Mouse (Mus musculus) G1E (cell line): ENCODE data around the gene Rbbp9. TPM values are rescaled to one million over a fixed set of nuclear protein-coding genes. Genes with fewer than 3 reads are reported as not detected.
"Not testable (repeated sequence)": the region's sequence is repeated elsewhere in the genome, so short reads cannot be mapped to it uniquely, and the experiment has no call there.

ENCODE experiments used
- ATAC-seq: 2 replicates; pipeline ENCODE4 v1.8.0; 2016; ENCODE audit warnings: mild to moderate bottlenecking; ENCODE audit not compliant: insufficient number of reproducible peaks, poor library complexity, low FRiP score, severe bottlenecking; ENCODE audit errors: extremely low read depth
- DNase-seq: peaks from one replicate; pipeline ENCODE4 v3.0.0; 2012; ENCODE audit warnings: low spot score
- H3K27me3 ChIP-seq: 2 replicates; pipeline ENCODE4 v1.6.1; 2012; ENCODE audit warnings: mild to moderate bottlenecking, low read length, inconsistent platforms; ENCODE audit not compliant: insufficient read depth
- H3K36me3 ChIP-seq: replicated peaks from 2 replicates; pipeline ENCODE3; 2012; ENCODE audit warnings: mild to moderate bottlenecking, inconsistent platforms
- H3K4me1 ChIP-seq: 2 replicates; pipeline ENCODE4 v1.6.1; 2012; ENCODE audit warnings: low read depth, low read length, inconsistent platforms, mixed read lengths; ENCODE audit not compliant: insufficient read depth
- H3K4me3 ChIP-seq: 2 replicates; pipeline ENCODE4 v1.5.1; 2012; ENCODE audit warnings: low read depth, mild to moderate bottlenecking, inconsistent platforms, low read length, moderate library complexity, mixed read lengths
- H3K9me3 ChIP-seq: replicated peaks from 2 replicates; pipeline ENCODE4 v1.6.1; 2012; ENCODE audit warnings: inconsistent platforms
- CTCF ChIP-seq: IDR thresholded peaks from 2 replicates; pipeline ENCODE4 v1.5.1; 2012; ENCODE audit warnings: low read depth, low read length, inconsistent platforms, mixed read lengths
- GATA1 ChIP-seq: IDR thresholded peaks from 2 replicates; pipeline ENCODE4 v1.6.1; 2012; ENCODE audit warnings: borderline replicate concordance, low read length, inconsistent platforms, mixed read lengths
- GATA2 ChIP-seq: IDR thresholded peaks from 2 replicates; pipeline ENCODE4 v1.6.1; 2012; ENCODE audit warnings: low read depth, low read length, inconsistent platforms, borderline replicate concordance
- POLR2AphosphoS5 ChIP-seq: IDR thresholded peaks from 2 replicates; pipeline ENCODE4 v1.6.1; 2012; ENCODE audit warnings: low read depth, low read length, inconsistent platforms; ENCODE audit not compliant: insufficient replicate concordance
- TAL1 ChIP-seq: conservative IDR thresholded peaks from 2 replicates; pipeline ENCODE4 v1.6.1; 2012; ENCODE audit warnings: low read depth, low read length, inconsistent platforms, mixed read lengths
- polyA plus RNA-seq: library from polyadenylated mRNA; stranded (reverse); fragments of >175 nt; gene quantifications from 2 replicates; pipeline ENCODE4 v1.2.3, GENCODE M21; 2012
- total RNA-seq, 2 experiments: library from RNA; stranded (forward) in 1 of 2; stranded (reverse) in 1 of 2; fragments of 200-1000 nt in 1 of 2; fragments of >200 nt in 1 of 2; fragmentation: Nextera tagmentation in 1 of 2; gene quantifications; 2 replicates each; pipeline ENCODE4 v1.2.3; 2014 to 2017

Gene Rbbp9
- 16.2 and 16.3 TPM in 2 replicates for total RNA-seq (2014; fragmentation: Nextera tagmentation)
- total RNA-seq (2017), result 5.1 and 6.7 TPM in 2 replicates
- polyA plus RNA-seq, result 1.6 TPM in 2 replicates

DNA sequence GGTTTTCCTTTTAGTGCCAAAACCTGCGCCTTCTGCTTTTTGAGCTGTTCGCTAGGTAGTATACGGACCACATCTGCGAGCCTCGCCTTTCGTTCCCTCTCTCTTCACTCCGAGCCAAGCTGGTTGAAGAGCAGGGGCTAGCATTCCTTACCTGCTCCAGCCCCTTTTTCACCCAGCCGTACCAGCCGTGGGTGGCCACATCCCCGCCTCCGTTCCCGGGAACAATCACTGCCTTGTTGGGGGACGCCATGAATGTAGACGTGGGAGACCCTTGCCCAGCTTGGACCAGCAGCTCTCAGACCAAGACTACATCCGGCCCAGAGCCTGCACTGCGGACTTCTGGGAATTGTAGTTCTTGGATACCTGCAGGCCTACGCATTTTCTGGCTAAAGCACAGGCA is at the start of gene Rbbp9:
Gene Rbbp9 (minus strand): TSS at position 341 of the 400 bp plus-strand sequence.
- no peak for TF ChIP-seq CTCF
- no peak for TF ChIP-seq GATA1
- TF ChIP-seq TAL1, result no peak
- no peak for TF ChIP-seq GATA2
- no peak for TF ChIP-seq POLR2AphosphoS5
- ATAC-seq, result peak; percentile 73
- Histone ChIP-seq H3K4me3 (peak within 1 kb of the TSS; percentile 76), H3K36me3 (peaks cover 24% of the 10 kb centered on the region), H3K4me1 (peaks cover 7% of the 10 kb centered on the region; the same call in 1 of the 2 replicates), H3K27me3 (no peaks in the 10 kb centered on the region), H3K9me3 (no peaks in the 10 kb centered on the region)
- peak; percentile 43 for DNase-seq

GRCm38 (mm10) chr2:144599831-144600687 is 49.4 kb upstream of the Rbbp9 start, which contains the start of gene Dtd1:
Gene Dtd1, plus strand, starts transcription at chr2:144599897.
- Histone ChIP-seq H3K4me1 (peaks cover 10% of the 10 kb centered on the region), H3K27me3 (no peaks in the 10 kb centered on the region), H3K36me3 (peaks cover 34% of the 10 kb centered on the region), H3K9me3 (no peaks in the 10 kb centered on the region), H3K4me3 (peak within 1 kb of the TSS; percentile 91)
- no peak for TF ChIP-seq GATA1
- no peak for TF ChIP-seq GATA2
- peak; percentile 66; the same call in 1 of the 2 replicates for TF ChIP-seq CTCF
- no peak for TF ChIP-seq POLR2AphosphoS5
- no peak for TF ChIP-seq TAL1
- ATAC-seq (peak; percentile 92), DNase-seq (peak; percentile 77)

GRCm38 (mm10) chr2:144598006-144598405 is 47.3 kb upstream of the Rbbp9 start:
- Histone ChIP-seq H3K4me3 (no peak overlapping the region), H3K9me3 (no peaks in the 10 kb centered on the region), H3K36me3 (peaks cover 20% of the 10 kb centered on the region), H3K4me1 (peaks cover 18% of the 10 kb centered on the region), H3K27me3 (no peaks in the 10 kb centered on the region)
- TF ChIP-seq GATA2 (no peak), TAL1 (no peak), GATA1 (no peak), POLR2AphosphoS5 (no peak), CTCF (no peak)
- no peak for DNase-seq
- no peak for ATAC-seq

- DNase-seq (peak; percentile 82), ATAC-seq (peak; percentile 100)
- Histone ChIP-seq H3K4me1 (peaks cover 8% of the 10 kb centered on the region; the same call in 1 of the 2 replicates), H3K27me3 (no peaks in the 10 kb centered on the region), H3K9me3 (no peaks in the 10 kb centered on the region), H3K36me3 (peaks cover 30% of the 10 kb centered on the region), H3K4me3 (peak within 1 kb of the TSS; percentile 76)
- TF ChIP-seq TAL1, result no peak
- no peak for TF ChIP-seq GATA2
- TF ChIP-seq GATA1, result no peak
- TF ChIP-seq CTCF, result no peak
- no peak for TF ChIP-seq POLR2AphosphoS5
These were observed 43.4 kb upstream of the Rbbp9 start, which contains the start of gene Smim26 for GRCm38 (mm10) chr2:144593951-144594651. Gene Smim26, plus strand, starts transcription at chr2:144594054.

DNA sequence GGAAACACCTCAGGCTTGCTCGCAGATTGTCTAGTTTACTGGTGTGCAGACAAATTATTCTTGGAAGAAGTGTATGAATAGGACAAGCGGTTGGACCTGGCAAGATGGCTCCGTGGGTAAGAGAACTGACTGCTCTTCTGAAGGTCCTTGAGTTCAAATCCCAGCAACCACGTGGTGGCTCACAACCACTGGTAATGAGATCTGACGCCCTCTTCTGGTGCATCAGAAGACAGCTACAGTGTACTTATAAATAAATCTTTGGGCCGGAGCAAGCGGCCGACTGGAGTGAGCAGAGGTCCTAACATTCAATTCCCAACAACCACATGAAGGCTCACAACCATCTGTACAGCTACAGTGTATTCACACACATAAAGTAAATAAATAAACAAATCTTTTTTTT is 42.4 kb upstream of the Rbbp9 start:
- not testable (repeated sequence) for DNase-seq, H3K27me3 ChIP-seq, H3K4me1 ChIP-seq, H3K4me3 ChIP-seq, H3K9me3 ChIP-seq, ATAC-seq
- peaks cover 40% of the 10 kb centered on the region for H3K36me3 ChIP-seq

DNA sequence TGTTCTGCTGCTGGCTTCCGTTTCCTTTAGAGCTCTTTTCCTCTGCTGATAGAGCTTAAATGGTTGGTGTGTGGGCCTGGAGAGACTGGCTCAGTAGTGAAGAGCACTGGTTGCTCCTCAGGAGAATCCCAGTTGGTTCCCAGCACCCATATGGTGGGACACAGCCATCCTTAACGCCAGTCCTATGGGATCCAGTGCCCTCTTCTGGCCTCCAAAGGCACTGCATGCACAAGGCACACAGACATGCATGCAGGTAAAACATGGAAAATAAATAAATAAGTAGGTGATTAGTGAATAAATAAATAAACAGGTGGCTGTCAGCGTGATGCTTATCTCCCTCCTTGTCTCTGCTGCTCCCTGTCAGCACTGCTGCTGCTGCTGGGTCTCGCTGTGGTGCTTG is 38.1 kb upstream of the Rbbp9 start:
- H3K9me3 ChIP-seq, result no peaks in the 10 kb centered on the region
- H3K4me1 ChIP-seq, result peaks cover 2% of the 10 kb centered on the region; the same call in 1 of the 2 replicates
- TF ChIP-seq GATA1, result no peak
- no peak for TF ChIP-seq POLR2AphosphoS5
- TF ChIP-seq GATA2, result no peak
- no peak for TF ChIP-seq TAL1
- peak; percentile 30; the same call in 1 of the 2 replicates for TF ChIP-seq CTCF
- peaks cover 70% of the 10 kb centered on the region for H3K36me3 ChIP-seq
- no peak overlapping the region for H3K4me3 ChIP-seq
- DNase-seq, result no peak
- H3K27me3 ChIP-seq, result no peaks in the 10 kb centered on the region
- ATAC-seq, result no peak
